ENCODE assay signal across 13 mouse cellular contexts in genomic region chr19:31767004-31767403, GRCm38 (mm10). TPM values are rescaled to one million over a fixed set of nuclear protein-coding genes. Genes with fewer than 3 reads are reported as not detected.
DNase-seq lines count a peak whose midpoint lies in the region; ATAC-seq and TF ChIP-seq lines count a peak whose summit lies in the region.
"Had no signal": no experiment of that assay in that cellular context is flagged by ENCODE, and none has a peak within 500 bp of the region (broad histone marks: within the 10 kb centered on the region; RNA-seq: fewer than 3 reads in every experiment).

No protein-coding gene starts in this region.

- no peak overlapping the region for H3K27ac ChIP-seq in kidney, embryonic 15.5 days
- no peak overlapping the region for H3K27ac ChIP-seq in midbrain, embryonic 11.5 days (ENCODE audit: low read depth, low read length)
- no peak overlapping the region for H3K27ac ChIP-seq in midbrain, embryonic 15.5 days
- H3K27ac ChIP-seq in cerebellum, adult 2 months (ENCODE audit: insufficient read depth, low read length): no peak overlapping the region
- H3K27ac ChIP-seq: embryonic facial prominence, embryonic 15.5 days; lung, embryonic 15.5 days had no signal

- H3K4me2 ChIP-seq in kidney, embryonic 15.5 days: no peak overlapping the region
- H3K4me2 ChIP-seq in midbrain, embryonic 11.5 days: no peak overlapping the region
- H3K4me2 ChIP-seq in midbrain, embryonic 15.5 days: no peak overlapping the region
- H3K4me2 ChIP-seq: embryonic facial prominence, embryonic 15.5 days; heart, embryonic 11.5 days; lung, embryonic 15.5 days had no signal

- H3K9me3 ChIP-seq in kidney, embryonic 15.5 days (replicated peaks): no peaks in the 10 kb centered on the region
- no peaks in the 10 kb centered on the region for H3K9me3 ChIP-seq in midbrain, embryonic 11.5 days (ENCODE audit: control insufficient read depth, low read length)
- no peaks in the 10 kb centered on the region for H3K9me3 ChIP-seq in midbrain, embryonic 15.5 days
- H3K9me3 ChIP-seq: embryonic facial prominence, embryonic 15.5 days; lung, embryonic 15.5 days had no signal

- 9% methylated on average over 3 of the region's 3 CpGs for WGBS in kidney, embryonic 15.5 days
- WGBS in midbrain, embryonic 11.5 days: 11% methylated on average over 3 of the region's 3 CpGs
- WGBS in midbrain, embryonic 15.5 days: 7% methylated on average over 3 of the region's 3 CpGs
- 12% methylated on average over 3 of the region's 3 CpGs for WGBS in cerebellum, adult 2 months

- no peak for TF ChIP-seq CTCF in cerebellum, adult 2 months (IDR thresholded peaks at IDR 0.05; ENCODE audit: borderline replicate concordance, insufficient read depth, low read depth, low read length)

- H3K27me3 ChIP-seq in kidney, embryonic 15.5 days: peaks cover 8% of the 10 kb centered on the region; the same call in 1 of the 2 replicates
- peaks cover 13% of the 10 kb centered on the region for H3K27me3 ChIP-seq in midbrain, embryonic 11.5 days (ENCODE audit: control insufficient read depth, insufficient read depth, low read length)
- H3K27me3 ChIP-seq in midbrain, embryonic 15.5 days (replicated peaks): peaks cover 13% of the 10 kb centered on the region
- peaks cover 5% of the 10 kb centered on the region; the same call in 1 of the 2 replicates for H3K27me3 ChIP-seq in cerebellum, adult 2 months (ENCODE audit: control insufficient read depth, insufficient read depth, low read length)
- H3K27me3 ChIP-seq: lung, embryonic 15.5 days had no signal

- ATAC-seq in kidney, embryonic 15.5 days (replicated peaks; ENCODE audit: low FRiP score): no peak
- ATAC-seq in midbrain, embryonic 11.5 days (ENCODE audit: low FRiP score): no peak
- no peak for ATAC-seq in midbrain, embryonic 15.5 days (replicated peaks)

- no peaks in the 10 kb centered on the region for H3K36me3 ChIP-seq in kidney, embryonic 15.5 days
- H3K36me3 ChIP-seq in midbrain, embryonic 11.5 days (ENCODE audit: control insufficient read depth, insufficient read depth, low read length): no peaks in the 10 kb centered on the region
- H3K36me3 ChIP-seq in midbrain, embryonic 15.5 days (replicated peaks): no peaks in the 10 kb centered on the region
- H3K36me3 ChIP-seq: embryonic facial prominence, embryonic 15.5 days; lung, embryonic 15.5 days had no signal

- no peak overlapping the region for H3K4me3 ChIP-seq in kidney, embryonic 15.5 days (replicated peaks)
- no peak overlapping the region for H3K4me3 ChIP-seq in midbrain, embryonic 11.5 days (ENCODE audit: low read depth, low read length)
- H3K4me3 ChIP-seq in midbrain, embryonic 15.5 days: no peak overlapping the region
- no peak overlapping the region for H3K4me3 ChIP-seq in cerebellum, adult 2 months (replicated peaks; ENCODE audit: insufficient read depth, low read depth, low read length)
- H3K4me3 ChIP-seq: embryonic facial prominence, embryonic 15.5 days; lung, embryonic 15.5 days; myocyte had no signal

- TF ChIP-seq POLR2A in cerebellum, adult 2 months (IDR thresholded peaks at IDR 0.05; ENCODE audit: borderline replicate concordance, insufficient read depth, low read length): no peak

- H3K4me1 ChIP-seq in kidney, embryonic 15.5 days: peaks cover 35% of the 10 kb centered on the region
- H3K4me1 ChIP-seq in midbrain, embryonic 11.5 days (ENCODE audit: control insufficient read depth, insufficient read depth, low read length): peaks cover 21% of the 10 kb centered on the region
- peaks cover 28% of the 10 kb centered on the region for H3K4me1 ChIP-seq in midbrain, embryonic 15.5 days
- no peaks in the 10 kb centered on the region for H3K4me1 ChIP-seq in cerebellum, adult 2 months (ENCODE audit: control insufficient read depth, insufficient read depth, low read length)

- DNase-seq in adrenal gland, postnatal 10 days: peak; percentile 2
- DNase-seq in adrenal gland, adult 8-10 months: no peak
- peak; percentile 21 for DNase-seq in kidney, adult 9 months
- DNase-seq in midbrain, embryonic 11.5 days (ENCODE audit: low spot score, missing footprints): peak; percentile 86
- peak; percentile 41 for DNase-seq in retina, postnatal 1 day
- no peak for DNase-seq in cerebellum, adult 2 months
- DNase-seq: thymus, postnatal 4 days had no signal

- no peak overlapping the region for H3K9ac ChIP-seq in kidney, embryonic 15.5 days
- H3K9ac ChIP-seq in midbrain, embryonic 11.5 days (ENCODE audit: low read length): no peak overlapping the region
- H3K9ac ChIP-seq in midbrain, embryonic 15.5 days: no peak overlapping the region
- H3K9ac ChIP-seq: embryonic facial prominence, embryonic 15.5 days; lung, embryonic 15.5 days had no signal

RNA-seq across cellular contexts. Expression of gene Prkg1, which starts 2.2 kb away (rescaled TPM):
- 10 to 100 TPM in 1 of 2 experiments, 1 to 10 TPM in 1; 8.2 to 13.4 TPM for total RNA-seq in adrenal gland, postnatal 10 days (2021)
- 10 to 100 TPM in 3 of 4 experiments, 1 to 10 TPM in 1; 8.4 to 12.1 (median 11.5) TPM for total RNA-seq in adrenal gland, adult 8-10 months (2022)
- 3.2 and 3.5 TPM in 2 replicates for polyA plus RNA-seq in kidney, embryonic 15.5 days (2015; fragmentation: Nextera tagmentation; extraction: Ambion mirVana)
- polyA plus RNA-seq in midbrain, embryonic 11.5 days (2014; fragmentation: Nextera tagmentation; extraction: Ambion mirVana): 4.9 and 6.1 TPM in 2 replicates
- polyA plus RNA-seq in midbrain, embryonic 15.5 days (2015; fragmentation: Nextera tagmentation; extraction: Ambion mirVana): 4.3 TPM in 2 replicates
- polyA plus RNA-seq in cerebellum, adult 2 months (2012; rRNA removed): 7.3 and 9.5 TPM in 2 replicates

Comparison
In these comparisons a context has a peak if more than half of its experiments do, and no peak if none do; other contexts are left out.
1. DNase-seq: peak in adrenal gland, postnatal 10 days (single experiment), kidney, adult 9 months (single experiment), midbrain, embryonic 11.5 days (single experiment) and retina, postnatal 1 day (single experiment); none in adrenal gland, adult 8-10 months (single experiment) and cerebellum, adult 2 months (0 of 2).